Mouse (Mus musculus) left cerebral cortex, postnatal 4 days (tissue): ENCODE results near the gene Zbtb17. TPM values are rescaled to one million over a fixed set of nuclear protein-coding genes. Genes with fewer than 3 reads are reported as not detected.

Source experiments
- DNase-seq: peaks from one replicate; pipeline ENCODE4 v3.0.0-alpha.2; 2022
- intact Hi-C: fragments of 180-260 bp; cut with DNase I; formaldehyde crosslinking; loops from one replicate; pipeline ENCODE4 v1.15.1; 2025
- total RNA-seq, 2 experiments: library from RNA; stranded (reverse); gene quantifications; 2 replicates each; pipeline ENCODE4 v1.2.3; 2021

Zbtb17 gene
- total RNA-seq, 2 experiments from 2014 or later: 32.7 to 35.3 TPM

- DNase-seq: no peak
- intact Hi-C loops: no loop called here
Observed at GRCm38 (mm10) chr4:141456193-141456938, 11.9 kb downstream of the Zbtb17 start.

- intact Hi-C loops: no loop called here
- no peak for DNase-seq
Observed at GRCm38 (mm10) chr4:141458236-141458635, 13.8 kb downstream of the Zbtb17 start.

- DNase-seq: peak; percentile 17
- intact Hi-C loops: no loop called here
Observed at GRCm38 (mm10) chr4:141458888-141459287, 14.4 kb downstream of the Zbtb17 start.

GRCm38 (mm10) chr4:141459766-141460165 lies 15.3 kb downstream of the Zbtb17 start:
- DNase-seq: no peak
- intact Hi-C loops: no loop called here

GRCm38 (mm10) chr4:141460481-141460880 lies 16.0 kb downstream of the Zbtb17 start:
- intact Hi-C loops: no loop called here
- no peak for DNase-seq

GRCm38 (mm10) chr4:141461088-141461487 lies 16.6 kb downstream of the Zbtb17 start:
- intact Hi-C loops: no loop called here
- DNase-seq: no peak

GRCm38 (mm10) chr4:141461576-141461975 lies 17.1 kb downstream of the Zbtb17 start:
- intact Hi-C loops: no loop called here
- DNase-seq: peak; percentile 12

GRCm38 (mm10) chr4:141463472-141463871 lies 19.0 kb downstream of the Zbtb17 start:
- DNase-seq: no peak
- intact Hi-C loops: no loop called here

GRCm38 (mm10) chr4:141464722-141465121 lies 20.3 kb downstream of the Zbtb17 start:
- intact Hi-C loops: no loop called here

GRCm38 (mm10) chr4:141465512-141466288 lies 21.2 kb downstream of the Zbtb17 start:
- peak; percentile 23 for DNase-seq
- intact Hi-C loops: no loop called here

More at GRCm38 (mm10) chr4:141464722-141465121, 20.3 kb downstream of the Zbtb17 start:
- no peak for DNase-seq

- DNase-seq: no peak
Observed at GRCm38 (mm10) chr4:141466289-141466795, 21.9 kb downstream of the Zbtb17 start.

GRCm38 (mm10) chr4:141466844-141467580 lies 22.6 kb downstream of the Zbtb17 start:
- peak; percentile 26 for DNase-seq
- intact Hi-C loops: no loop called here

More at GRCm38 (mm10) chr4:141466289-141466795, 21.9 kb downstream of the Zbtb17 start:
- intact Hi-C loops: no loop called here

GRCm38 (mm10) chr4:141467581-141467927 lies 23.1 kb downstream of the Zbtb17 start:
- intact Hi-C loops: no loop called here

GRCm38 (mm10) chr4:141468576-141468975 lies 24.1 kb downstream of the Zbtb17 start:
- peak; percentile 61 for DNase-seq
- intact Hi-C loops: no loop called here

More at GRCm38 (mm10) chr4:141467581-141467927, 23.1 kb downstream of the Zbtb17 start:
- DNase-seq: no peak

- intact Hi-C loops: no loop called here
- DNase-seq: no peak
Observed at GRCm38 (mm10) chr4:141469343-141469742, 24.9 kb downstream of the Zbtb17 start.

- DNase-seq: no peak
- intact Hi-C loops: no loop called here
Observed at GRCm38 (mm10) chr4:141471491-141471890, 27.0 kb downstream of the Zbtb17 start.

- intact Hi-C loops: no loop called here
Observed at GRCm38 (mm10) chr4:141472641-141473321, 28.3 kb downstream of the Zbtb17 start.

GRCm38 (mm10) chr4:141474431-141474830 lies 30.0 kb downstream of the Zbtb17 start:
- DNase-seq: no peak
- intact Hi-C loops: no loop called here

More at GRCm38 (mm10) chr4:141472641-141473321, 28.3 kb downstream of the Zbtb17 start:
- no peak for DNase-seq

- DNase-seq: peak; percentile 90
- intact Hi-C loops: no loop called here
Observed at GRCm38 (mm10) chr4:141477681-141478102, 33.2 kb downstream of the Zbtb17 start.

- DNase-seq: peak; percentile 62
- intact Hi-C loops: no loop called here
Observed at GRCm38 (mm10) chr4:141478225-141478624, 33.8 kb downstream of the Zbtb17 start.
